Mouse (Mus musculus) stomach, postnatal 0 days (tissue): ENCODE results near the gene Rsbn1l. TPM values are rescaled to one million over a fixed set of nuclear protein-coding genes. Genes with fewer than 3 reads are reported as not detected.

Experiments used
- ATAC-seq: fragments of 200-750 bp; cut with Nextera tagmentation; 2 replicates; pipeline ENCODE4 v1.8.0; 2017; ENCODE audit not compliant: low FRiP score, low TSS enrichment
- DNase-seq: peaks from one replicate; pipeline ENCODE4 v3.0.0-alpha.2; 2016; ENCODE audit warnings: low spot score
- H3K27ac ChIP-seq: fragments of 300-500 bp; sonication (generic); replicated peaks from 2 replicates; pipeline ENCODE4 v1.5.1; 2014; ENCODE audit warnings: mild to moderate bottlenecking, control low read depth
- H3K27me3 ChIP-seq: fragments of 300-500 bp; sonication (generic); 2 replicates; pipeline ENCODE4 v1.6.1; 2014; ENCODE audit warnings: low read length; ENCODE audit not compliant: control insufficient read depth, insufficient read depth
- H3K36me3 ChIP-seq: fragments of 300-500 bp; sonication (generic); 2 replicates; pipeline ENCODE4 v1.6.1; 2014; ENCODE audit warnings: low read length, mixed read lengths; ENCODE audit not compliant: control insufficient read depth, insufficient read depth
- H3K4me1 ChIP-seq: fragments of 300-500 bp; sonication (generic); replicated peaks from 2 replicates; pipeline ENCODE4 v1.6.1; 2014; ENCODE audit warnings: antibody characterized with exemption; ENCODE audit not compliant: control insufficient read depth, insufficient read depth
- H3K4me2 ChIP-seq: fragments of 300-500 bp; sonication (generic); replicated peaks from 2 replicates; pipeline ENCODE4 v1.6.1; 2014; ENCODE audit warnings: low read depth, mild to moderate bottlenecking, control low read depth, moderate library complexity
- H3K4me3 ChIP-seq: fragments of 300-500 bp; sonication (generic); 2 replicates; pipeline ENCODE4 v1.5.1; 2014; ENCODE audit warnings: low read depth, low read length, control low read depth
- H3K9ac ChIP-seq: fragments of 300-500 bp; sonication (generic); 2 replicates; pipeline ENCODE4 v1.6.1; 2014; ENCODE audit warnings: mild to moderate bottlenecking, low read length, control low read depth, mixed read lengths
- H3K9me3 ChIP-seq: fragments of 300-500 bp; sonication (generic); 2 replicates; pipeline ENCODE4 v1.6.1; 2016; ENCODE audit warnings: low read length; ENCODE audit not compliant: control insufficient read depth
- CTCF ChIP-seq: IDR thresholded peaks from 2 replicates; pipeline ENCODE4 v1.5.1; 2016; ENCODE audit warnings: antibody characterized with exemption, low read depth, mild to moderate bottlenecking, moderate library complexity
- EP300 ChIP-seq: optimal IDR thresholded peaks from 2 replicates; pipeline ENCODE3; 2016; ENCODE audit warnings: antibody characterized with exemption
- WGBS: fragments of 180-500 bp; shearing (Covaris S2); extraction: QIAGEN DNeasy Blood & Tissue Kit; methylation state at CpG from one replicate; pipeline ENCODE4 v1.1.7; 2014; 5-methylcytosine and 5-hydroxymethylcytosine counted together
- polyA plus RNA-seq: library from polyadenylated mRNA; unstranded; fragments of >200 nt; fragmentation: Nextera tagmentation; extraction: Ambion mirVana; gene quantifications from 2 replicates; pipeline ENCODE4 v1.2.1, GENCODE M21; 2015

The Rsbn1l gene
- polyA plus RNA-seq, 1 experiment from 2014 or later: 3.4 TPM

GRCm38 (mm10) chr5:20929669-20930151 lies 26.5 kb downstream of the Rsbn1l start:
- no peaks in the 10 kb centered on the region for H3K4me1 ChIP-seq
- no peaks in the 10 kb centered on the region for H3K36me3 ChIP-seq
- no peak overlapping the region for H3K9ac ChIP-seq
- no peak overlapping the region for H3K4me3 ChIP-seq
- no peak for TF ChIP-seq CTCF
- no peak for TF ChIP-seq EP300
- H3K27me3 ChIP-seq: no peaks in the 10 kb centered on the region
- no peak overlapping the region for H3K4me2 ChIP-seq
- H3K9me3 ChIP-seq: no peaks in the 10 kb centered on the region
- H3K27ac ChIP-seq: peak overlapping the region; percentile 41
- peak; percentile 32 for DNase-seq
- 40% methylated on average over 6 of the region's 6 CpGs for WGBS
- ATAC-seq: peak; percentile 88

- WGBS: 38% methylated on average over 3 of the region's 3 CpGs
- H3K27me3 ChIP-seq: no peaks in the 10 kb centered on the region
- no peak for TF ChIP-seq CTCF
- no peak for TF ChIP-seq EP300
- H3K27ac ChIP-seq: no peak overlapping the region
- H3K4me2 ChIP-seq: no peak overlapping the region
- no peak for DNase-seq
- no peak overlapping the region for H3K4me3 ChIP-seq
- no peaks in the 10 kb centered on the region for H3K4me1 ChIP-seq
- H3K9ac ChIP-seq: no peak overlapping the region
- H3K9me3 ChIP-seq: no peaks in the 10 kb centered on the region
- ATAC-seq: no peak
- no peaks in the 10 kb centered on the region for H3K36me3 ChIP-seq
Observed at GRCm38 (mm10) chr5:20925451-20925850, 30.7 kb downstream of the Rsbn1l start.

GRCm38 (mm10) chr5:20924608-20925007 lies 31.6 kb downstream of the Rsbn1l start:
- ATAC-seq: no peak
- WGBS: 66% methylated on average over 3 of the region's 3 CpGs

GRCm38 (mm10) chr5:20919566-20919965 lies 36.6 kb downstream of the Rsbn1l start:
- Histone ChIP-seq H3K4me3 (no peak overlapping the region), H3K9ac (no peak overlapping the region), H3K9me3 (no peaks in the 10 kb centered on the region), H3K27me3 (no peaks in the 10 kb centered on the region), H3K4me2 (no peak overlapping the region), H3K36me3 (no peaks in the 10 kb centered on the region), H3K27ac (no peak overlapping the region), H3K4me1 (no peaks in the 10 kb centered on the region)
- TF ChIP-seq EP300: no peak
- TF ChIP-seq CTCF: no peak
- ATAC-seq (no peak), DNase-seq (no peak)
- WGBS: 94% methylated on average over 9 of the region's 9 CpGs

More at GRCm38 (mm10) chr5:20924608-20925007, 31.6 kb downstream of the Rsbn1l start:
- Histone ChIP-seq H3K27me3 (no peaks in the 10 kb centered on the region), H3K27ac (no peak overlapping the region), H3K4me1 (no peaks in the 10 kb centered on the region), H3K4me2 (no peak overlapping the region), H3K36me3 (no peaks in the 10 kb centered on the region), H3K4me3 (no peak overlapping the region), H3K9me3 (no peaks in the 10 kb centered on the region), H3K9ac (no peak overlapping the region)
- no peak for DNase-seq
- TF ChIP-seq EP300: no peak

- H3K4me2 ChIP-seq: no peak overlapping the region
- no peak overlapping the region for H3K27ac ChIP-seq
- no peaks in the 10 kb centered on the region for H3K9me3 ChIP-seq
- H3K27me3 ChIP-seq: no peaks in the 10 kb centered on the region
- H3K4me3 ChIP-seq: no peak overlapping the region
- H3K9ac ChIP-seq: no peak overlapping the region
- DNase-seq (no peak), ATAC-seq (no peak)
- no peak for TF ChIP-seq EP300
- TF ChIP-seq CTCF: no peak
- WGBS: 92% methylated on average over 4 of the region's 4 CpGs
- no peaks in the 10 kb centered on the region for H3K36me3 ChIP-seq
- H3K4me1 ChIP-seq: no peaks in the 10 kb centered on the region
Observed at GRCm38 (mm10) chr5:20918967-20919366, 37.2 kb downstream of the Rsbn1l start.

GRCm38 (mm10) chr5:20913372-20914275 lies 42.6 kb downstream of the Rsbn1l start:
- WGBS: 69% methylated on average over 11 of the region's 11 CpGs
- Histone ChIP-seq H3K27me3 (no peaks in the 10 kb centered on the region), H3K4me3 (no peak overlapping the region), H3K9ac (no peak overlapping the region), H3K27ac (no peak overlapping the region), H3K4me1 (no peaks in the 10 kb centered on the region), H3K4me2 (no peak overlapping the region), H3K9me3 (no peaks in the 10 kb centered on the region), H3K36me3 (no peaks in the 10 kb centered on the region)
- TF ChIP-seq CTCF: peak; percentile 93
- no peak for TF ChIP-seq EP300
- ATAC-seq (0 out of 2 replicates have a peak, but pooled peaks have one; percentile 45), DNase-seq (peak; percentile 57)
